Mouse (Mus musculus): Measurements from ENCODE around the gene Pipox.

The Pipox gene

DNA sequence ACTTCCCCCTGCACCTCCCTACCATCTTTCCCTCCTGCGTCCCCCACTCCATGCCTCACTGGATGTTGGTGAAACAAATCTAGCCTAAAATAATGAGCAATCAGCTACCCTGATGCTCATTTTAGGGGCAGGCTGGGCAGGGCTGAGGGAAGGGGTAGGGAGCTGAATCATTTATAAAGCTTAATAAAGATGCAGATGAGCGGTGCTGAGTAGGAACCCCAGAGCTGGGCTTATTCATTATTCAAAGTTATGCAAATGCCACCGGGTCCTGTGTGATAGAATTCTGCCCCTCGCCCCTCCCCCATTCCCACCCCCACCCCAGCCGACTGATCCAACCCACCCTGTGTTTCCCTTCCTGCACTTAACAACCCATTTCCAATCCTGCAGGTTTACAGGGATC, 18.6 kb downstream of the Pipox start:
- no peak for DNase-seq

DNA sequence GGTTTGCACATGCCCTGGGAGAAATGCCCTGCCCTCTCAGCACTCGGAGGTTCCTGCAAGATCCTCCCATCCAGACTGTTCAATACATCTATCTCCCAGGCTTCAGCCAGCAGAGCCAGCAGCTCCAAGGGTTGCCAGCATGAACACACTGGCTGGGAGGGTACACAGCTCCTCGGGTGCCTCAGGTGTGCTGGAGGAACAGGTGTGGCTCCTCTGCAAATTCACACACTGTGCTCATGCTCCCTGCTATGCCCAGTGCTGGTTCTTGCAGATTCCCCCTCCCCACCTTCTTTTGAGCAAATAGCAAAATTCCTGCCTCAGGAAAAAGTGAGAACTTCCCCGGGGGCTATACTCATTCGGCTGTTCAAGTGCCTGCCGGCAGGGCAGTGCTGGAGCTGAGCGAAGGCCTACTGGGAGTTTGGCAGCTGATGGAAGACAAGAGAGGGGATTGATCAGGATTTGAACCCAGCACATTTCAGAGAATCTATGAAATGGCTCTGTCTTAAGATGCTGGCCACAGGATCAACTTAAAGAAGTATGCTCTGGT, 19.1 kb downstream of the Pipox start:
- no peak for DNase-seq

- DNase-seq: no peak
Measured at GRCm38 (mm10) chr11:77873116-77873515, 20.8 kb downstream of the Pipox start.

- no peak for DNase-seq
Measured at GRCm38 (mm10) chr11:77872685-77873084, 21.2 kb downstream of the Pipox start.

- no peak for DNase-seq
Measured at GRCm38 (mm10) chr11:77872236-77872635, 21.7 kb downstream of the Pipox start.

DNA sequence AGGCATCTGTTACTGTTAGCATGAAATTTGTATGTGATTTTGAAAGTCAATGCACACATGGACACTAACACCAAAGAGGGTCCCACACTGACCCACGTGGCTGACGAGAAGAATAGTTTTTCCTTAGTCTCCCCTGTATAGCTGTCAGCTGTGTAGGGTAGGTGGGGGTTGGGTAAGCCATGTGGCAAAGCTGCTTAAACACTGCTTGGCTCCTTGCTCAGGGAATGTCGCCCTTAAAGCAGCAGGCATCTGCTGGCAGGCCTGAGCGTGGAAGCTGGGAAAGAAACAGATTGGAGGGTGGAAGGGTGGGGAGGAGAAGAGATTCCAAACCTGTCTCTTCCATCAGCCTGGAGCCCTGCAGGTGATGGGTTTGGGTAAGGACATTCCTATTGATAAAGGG, 22.5 kb downstream of the Pipox start:
- no peak for DNase-seq

DNA sequence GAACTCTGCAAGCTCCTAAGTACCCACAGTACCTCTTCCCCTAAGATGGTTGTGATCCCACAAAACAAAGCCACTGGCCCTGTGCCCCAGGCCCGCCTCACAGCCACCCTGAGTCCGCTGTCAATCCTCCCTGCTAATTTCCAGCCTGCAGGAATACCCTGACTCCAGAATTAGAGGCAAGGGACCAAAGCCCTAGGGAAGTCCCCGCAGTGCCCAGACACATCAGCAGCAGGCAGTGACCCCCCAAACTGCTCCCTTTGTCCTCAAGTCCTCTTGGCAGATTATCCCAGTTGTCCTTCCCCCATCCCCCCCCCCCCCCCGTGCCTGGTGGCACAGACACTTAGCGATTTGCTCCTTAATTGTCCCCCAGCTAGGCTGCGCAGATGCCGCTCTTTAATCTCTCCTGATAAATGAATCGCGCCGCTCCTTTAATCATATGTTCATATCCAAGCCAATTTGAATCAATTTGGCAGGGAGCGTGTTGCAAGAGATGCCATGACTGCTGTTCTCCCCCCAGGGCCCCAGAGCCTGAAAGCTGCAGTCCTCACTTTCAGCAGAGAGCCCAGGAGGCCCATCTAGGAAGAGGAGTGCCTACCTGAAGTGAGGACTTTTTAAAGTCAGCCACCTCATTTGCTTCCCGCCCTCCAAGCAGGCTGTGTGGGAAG, 26.3 kb downstream of the Pipox start:
- DNase-seq: no peak

DNA sequence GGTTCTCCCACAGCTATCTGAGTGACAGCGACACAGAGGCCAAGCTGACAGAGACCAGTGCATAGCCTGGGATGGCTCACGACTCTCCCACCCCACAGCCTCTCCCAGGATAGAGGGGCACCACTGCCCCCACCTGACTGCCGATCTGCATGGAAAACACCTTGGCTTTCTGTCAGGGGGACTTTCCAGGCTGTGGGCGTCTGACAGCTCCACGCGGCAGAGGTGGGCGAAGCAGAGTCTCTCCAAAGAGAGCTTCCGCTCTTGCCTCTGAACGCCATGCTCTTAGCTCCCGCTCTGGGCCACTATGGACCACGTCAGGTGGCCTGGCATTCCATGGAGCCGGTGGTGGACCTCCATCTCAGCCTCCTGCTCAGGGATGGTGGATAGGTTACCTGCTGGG, 29.1 kb downstream of the Pipox start:
- no peak for DNase-seq

DNA sequence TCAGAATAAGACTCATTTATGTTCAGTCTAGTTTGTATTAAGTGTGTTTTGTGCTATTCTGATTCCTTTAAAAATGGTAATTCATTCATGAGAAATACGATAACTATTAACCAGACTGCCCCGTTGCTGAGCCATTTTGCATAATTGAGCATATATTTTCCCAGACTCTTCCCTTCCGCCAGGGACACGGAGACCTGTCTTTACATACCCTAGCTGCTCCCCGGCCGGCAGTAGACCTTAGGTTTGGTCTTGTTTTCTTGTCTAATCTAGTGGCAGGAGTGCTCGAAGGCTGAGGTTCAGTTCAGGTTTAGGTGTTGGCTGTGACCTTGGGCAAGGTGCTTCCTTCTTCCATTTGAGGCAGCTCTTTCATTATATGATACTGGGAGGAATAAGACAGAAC, 31.0 kb downstream of the Pipox start:
- peak in 1 of 2 experiments; percentile 23 for DNase-seq

DNA sequence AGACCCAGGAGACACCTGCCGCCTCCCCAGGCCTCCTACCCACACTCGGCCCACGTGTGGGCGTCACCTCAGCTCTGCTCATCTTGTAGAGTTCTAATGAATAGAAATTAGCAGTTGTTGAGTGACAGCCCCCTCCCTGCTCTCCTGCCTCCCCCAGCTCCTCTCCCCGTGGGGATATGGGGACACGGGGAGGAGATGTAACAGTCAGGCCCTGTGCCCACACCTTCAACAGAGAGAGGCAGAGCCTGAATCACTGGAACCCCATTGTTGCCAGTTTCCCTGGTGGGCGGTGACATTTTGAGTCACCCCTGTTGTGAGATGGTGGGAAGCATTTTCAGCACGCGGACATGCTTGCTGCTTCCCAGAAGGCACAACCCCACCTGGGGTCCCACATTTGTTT, 32.9 kb downstream of the Pipox start:
- no peak for DNase-seq

- no peak for DNase-seq
Measured at GRCm38 (mm10) chr11:77858589-77858988, 35.3 kb downstream of the Pipox start.

GRCm38 (mm10) chr11:77857089-77857488, 36.8 kb downstream of the Pipox start:
- DNase-seq: no peak

DNA sequence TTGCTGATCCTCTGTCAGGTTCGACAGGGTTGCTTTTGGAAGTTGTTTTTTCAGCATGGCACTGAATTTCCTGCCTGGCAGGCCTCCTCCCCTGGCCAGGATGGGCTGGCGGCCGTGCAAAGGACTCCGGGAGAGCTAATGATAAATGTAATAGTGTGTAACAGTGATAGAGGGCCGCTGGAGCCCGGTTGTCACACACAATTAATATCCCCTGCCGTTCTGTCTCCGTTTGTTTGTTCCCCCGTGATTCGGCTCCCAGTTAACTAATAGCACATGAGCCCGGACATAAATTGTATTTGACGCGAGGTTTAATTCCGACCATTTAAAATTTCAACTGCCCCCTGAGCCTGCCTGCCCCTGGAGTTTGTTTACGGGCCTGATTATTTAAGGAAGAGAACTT, 38.5 kb downstream of the Pipox start:
- DNase-seq: no peak

DNA sequence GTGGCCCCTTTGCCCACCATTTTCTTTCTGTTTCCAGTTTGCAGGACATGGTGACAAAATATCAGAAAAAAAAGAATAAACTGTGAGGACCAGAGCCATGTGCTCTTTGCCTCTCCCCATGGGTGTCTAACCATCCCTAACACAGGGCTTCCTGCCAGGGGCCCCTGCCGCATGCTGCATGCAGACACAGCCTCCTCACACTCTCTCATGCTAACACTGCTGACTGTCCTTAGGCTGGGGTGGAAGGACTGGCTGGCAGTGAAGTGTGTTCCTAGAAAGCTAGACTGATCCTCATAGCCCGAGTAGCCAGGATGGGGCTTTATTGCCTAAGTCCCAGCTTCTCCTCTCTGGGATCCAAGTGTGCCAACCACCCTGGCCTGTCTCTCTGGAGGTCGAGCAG, 39.3 kb downstream of the Pipox start:
- no peak for DNase-seq

- peak in 1 of 2 experiments; percentile 21 for DNase-seq
Measured at GRCm38 (mm10) chr11:77852941-77853668, 40.8 kb downstream of the Pipox start.

DNA sequence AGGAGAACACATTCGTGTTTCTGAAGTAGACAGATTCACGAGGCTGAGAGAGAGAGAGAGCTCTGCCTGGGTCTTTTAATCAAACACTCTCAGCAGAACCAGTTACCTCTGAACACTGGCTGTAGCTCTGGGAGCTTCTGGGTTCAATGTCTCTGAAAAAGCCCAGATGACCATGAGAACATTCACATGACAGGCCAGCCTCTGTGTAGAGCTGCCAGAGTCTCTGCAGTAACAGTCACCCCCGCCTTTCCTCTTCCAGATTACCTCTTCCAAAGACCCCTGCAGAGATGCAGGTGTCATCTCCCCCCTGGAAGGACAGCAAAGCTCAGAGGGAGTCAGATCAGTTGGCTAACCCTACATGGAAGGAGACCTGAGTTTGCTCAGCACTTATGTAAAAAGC, 41.7 kb downstream of the Pipox start:
- no peak for DNase-seq

DNA sequence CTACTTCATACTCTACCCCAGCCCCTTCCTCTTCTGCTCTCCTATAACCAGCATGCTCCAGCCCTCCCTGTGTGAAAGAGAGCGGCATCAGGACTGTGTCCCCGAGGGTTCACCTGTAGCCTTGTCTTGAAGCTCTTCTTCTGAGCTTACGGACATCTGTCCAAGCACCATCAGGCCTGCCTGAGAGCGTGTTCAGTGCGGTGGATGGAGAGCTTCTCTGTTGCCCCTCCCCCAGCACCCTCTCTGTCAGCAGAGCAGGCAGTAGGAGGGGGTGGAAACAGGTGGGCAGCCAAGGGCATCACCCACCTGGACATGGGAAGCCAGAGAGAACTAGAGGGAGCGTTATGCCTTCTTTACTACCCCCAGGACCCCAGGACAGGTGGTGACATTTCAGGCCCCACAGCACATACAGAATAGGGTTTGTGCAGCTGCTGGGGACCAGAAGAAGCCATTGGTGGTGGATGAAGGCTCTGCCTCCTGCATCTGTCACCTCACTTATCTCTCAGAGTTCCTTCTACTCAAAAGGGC, 42.3 kb downstream of the Pipox start:
- no peak for DNase-seq

DNA sequence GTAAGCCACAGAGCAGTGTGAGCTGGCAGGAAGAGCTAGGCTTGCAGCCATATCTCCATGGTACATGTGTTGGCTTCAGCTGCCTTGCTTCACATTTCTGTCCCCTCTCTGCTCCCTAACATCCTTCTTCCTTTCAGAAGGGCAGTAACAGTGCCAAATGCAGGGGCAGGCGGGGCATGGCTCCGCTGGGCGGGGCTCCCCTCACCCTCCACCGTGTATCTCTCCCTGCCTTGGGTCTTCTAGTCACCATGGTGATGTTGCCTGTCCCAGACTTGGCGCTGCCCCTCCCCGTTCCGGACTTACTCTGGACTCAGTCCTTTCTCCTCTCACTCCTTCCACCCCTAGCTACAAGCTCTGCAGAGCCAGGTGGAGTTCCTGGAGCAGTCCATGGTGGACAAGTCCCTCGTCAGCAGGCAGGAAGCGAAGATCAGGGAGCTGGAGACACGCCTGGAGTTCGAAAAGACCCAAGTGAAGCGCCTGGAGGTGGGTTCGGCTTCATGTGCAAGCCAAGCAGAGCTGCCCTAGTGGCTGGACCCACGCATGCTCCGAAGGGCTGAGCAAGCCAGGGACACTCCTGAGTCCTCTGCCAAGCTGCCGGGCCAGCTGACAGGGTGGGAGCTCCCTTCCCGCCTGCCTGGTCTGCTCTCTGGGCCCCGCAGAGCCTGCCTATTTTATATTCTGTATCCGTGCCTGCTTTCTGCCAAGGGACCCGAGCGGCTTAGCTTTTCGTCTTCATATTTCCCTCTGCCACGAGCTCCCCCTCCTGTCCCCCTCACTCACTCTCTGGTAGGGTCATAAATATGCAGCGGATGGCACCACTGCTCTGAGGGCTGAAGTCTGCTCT, 43.3 kb downstream of the Pipox start:
- no peak for DNase-seq

GRCm38 (mm10) chr11:77849151-77849550, 44.7 kb downstream of the Pipox start:
- no peak for DNase-seq

GRCm38 (mm10) chr11:77848131-77848530, 45.8 kb downstream of the Pipox start:
- DNase-seq: no peak

- peak; percentile 67 to 87 for DNase-seq
Measured at GRCm38 (mm10) chr11:77847599-77848128, 46.2 kb downstream of the Pipox start.

DNA sequence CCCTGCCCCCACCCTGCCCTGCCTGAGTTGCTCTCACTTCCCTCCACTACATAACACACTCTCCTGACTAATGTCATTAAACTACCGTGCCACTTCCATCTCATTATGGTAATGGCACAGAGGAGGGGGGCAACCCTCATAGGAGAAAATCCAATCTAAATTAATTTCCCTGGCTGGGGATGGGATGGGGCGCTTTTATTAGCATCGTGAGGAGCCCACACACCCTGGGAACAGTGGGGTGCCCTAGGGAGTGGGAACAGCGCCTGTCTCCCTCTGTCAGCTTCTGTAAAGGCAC, 50.0 kb downstream of the Pipox start:
- peak in 1 of 2 experiments; percentile 68 for DNase-seq

Measured in kidney, postnatal 25 days (tissue).